Mouse (Mus musculus) midbrain, postnatal 0 days (tissue): ENCODE results near the gene Scn10a. TPM values are rescaled to one million over a fixed set of nuclear protein-coding genes. Genes with fewer than 3 reads are reported as not detected.

Source experiments
- ATAC-seq: fragments of 200-750 bp; cut with Nextera tagmentation; 2 replicates; pipeline ENCODE4 v1.8.0; 2017; ENCODE audit warnings: moderate number of reproducible peaks, mild to moderate bottlenecking, moderate TSS enrichment, moderate library complexity; ENCODE audit not compliant: low FRiP score
- DNase-seq: peaks from one replicate; pipeline ENCODE4 v3.0.0-alpha.2; 2015; ENCODE audit warnings: low spot score
- H3K27ac ChIP-seq: fragments of 300-500 bp; sonication (generic); 2 replicates; pipeline ENCODE4 v1.5.1; 2014; ENCODE audit warnings: low read depth, mild to moderate bottlenecking, low read length, mixed read lengths
- H3K27me3 ChIP-seq: fragments of 300-500 bp; sonication (generic); 2 replicates; pipeline ENCODE4 v1.6.1; 2014; ENCODE audit warnings: low read length, control low read depth, mixed read lengths; ENCODE audit not compliant: insufficient read depth
- H3K36me3 ChIP-seq: fragments of 300-500 bp; sonication (generic); 2 replicates; pipeline ENCODE4 v1.6.1; 2014; ENCODE audit warnings: low read length, control low read depth, mixed read lengths; ENCODE audit not compliant: insufficient read depth
- H3K4me1 ChIP-seq: fragments of 300-500 bp; sonication (generic); 2 replicates; pipeline ENCODE4 v1.6.1; 2014; ENCODE audit warnings: mild to moderate bottlenecking, control low read depth, antibody characterized with exemption, low read length, mixed read lengths; ENCODE audit not compliant: insufficient read depth
- H3K4me2 ChIP-seq: fragments of 300-500 bp; sonication (generic); 2 replicates; pipeline ENCODE4 v1.6.1; 2014; ENCODE audit warnings: low read depth, mild to moderate bottlenecking, low read length, mixed read lengths; ENCODE audit not compliant: poor library complexity, severe bottlenecking
- H3K4me3 ChIP-seq: fragments of 300-500 bp; sonication (generic); 2 replicates; pipeline ENCODE4 v1.5.1; 2014; ENCODE audit warnings: low read depth, mild to moderate bottlenecking, low read length, moderate library complexity
- H3K9ac ChIP-seq: fragments of 300-500 bp; sonication (generic); replicated peaks from 2 replicates; pipeline ENCODE4 v1.6.1; 2014; ENCODE audit warnings: mild to moderate bottlenecking, low read length, moderate library complexity, mixed read lengths; ENCODE audit not compliant: poor library complexity, severe bottlenecking
- H3K9me3 ChIP-seq: fragments of 300-500 bp; sonication (generic); 2 replicates; pipeline ENCODE4 v1.6.1; 2016; ENCODE audit warnings: low read length, control low read depth
- CTCF ChIP-seq: IDR thresholded peaks from 2 replicates; pipeline ENCODE4 v1.5.1; 2016; ENCODE audit warnings: antibody characterized with exemption, mild to moderate bottlenecking
- WGBS: fragments of 180-500 bp; shearing (Covaris S2); extraction: QIAGEN DNeasy Blood & Tissue Kit; methylation state at CpG from one replicate; pipeline ENCODE4 v1.1.7; 2014; 5-methylcytosine and 5-hydroxymethylcytosine counted together
- polyA plus RNA-seq: library from polyadenylated mRNA; unstranded; fragments of >200 nt; fragmentation: Nextera tagmentation; extraction: Ambion mirVana; gene quantifications from 2 replicates; pipeline ENCODE4 v1.2.1, GENCODE M21; 2015
- total RNA-seq: library from RNA; depleted of rRNA; stranded (reverse); fragments of >200 nt; gene quantifications from 2 replicates; pipeline ENCODE4 v1.2.3, GENCODE M21; 2014

Gene Scn10a
- total and polyA plus RNA-seq, 2 experiments from 2014 or later, result not detected

GRCm38 (mm10) chr9:119706700-119707099 is 12.4 kb downstream of the Scn10a start:
- Histone ChIP-seq H3K27ac (no peak overlapping the region), H3K27me3 (no peaks in the 10 kb centered on the region), H3K36me3 (no peaks in the 10 kb centered on the region), H3K4me3 (no peak overlapping the region), H3K9me3 (no peaks in the 10 kb centered on the region), H3K4me1 (no peaks in the 10 kb centered on the region), H3K9ac (no peak overlapping the region), H3K4me2 (no peak overlapping the region)
- no peak for TF ChIP-seq CTCF
- ATAC-seq (no peak), DNase-seq (peak; percentile 47)
- WGBS, result 15% methylated on average over 6 of the region's 6 CpGs

- Histone ChIP-seq H3K27me3 (no peaks in the 10 kb centered on the region), H3K27ac (no peak overlapping the region), H3K4me2 (no peak overlapping the region), H3K9ac (no peak overlapping the region), H3K4me1 (no peaks in the 10 kb centered on the region), H3K9me3 (no peaks in the 10 kb centered on the region), H3K4me3 (no peak overlapping the region), H3K36me3 (no peaks in the 10 kb centered on the region)
- WGBS, result 76% methylated on average over 7 of the region's 7 CpGs
- no peak for ATAC-seq
- no peak for TF ChIP-seq CTCF
- no peak for DNase-seq
Observed at GRCm38 (mm10) chr9:119691505-119691904, 27.6 kb downstream of the Scn10a start.

- no peaks in the 10 kb centered on the region for H3K36me3 ChIP-seq
- no peaks in the 10 kb centered on the region for H3K27me3 ChIP-seq
- no peak for DNase-seq
- TF ChIP-seq CTCF, result no peak
- no peak overlapping the region for H3K4me2 ChIP-seq
- H3K9me3 ChIP-seq, result no peaks in the 10 kb centered on the region
- H3K4me3 ChIP-seq, result no peak overlapping the region
- no peak overlapping the region for H3K27ac ChIP-seq
- ATAC-seq, result no peak
- H3K9ac ChIP-seq, result no peak overlapping the region
- H3K4me1 ChIP-seq, result no peaks in the 10 kb centered on the region
- 74% methylated on average over 8 of the region's 8 CpGs for WGBS
Observed at GRCm38 (mm10) chr9:119691001-119691400, 28.1 kb downstream of the Scn10a start.

DNA sequence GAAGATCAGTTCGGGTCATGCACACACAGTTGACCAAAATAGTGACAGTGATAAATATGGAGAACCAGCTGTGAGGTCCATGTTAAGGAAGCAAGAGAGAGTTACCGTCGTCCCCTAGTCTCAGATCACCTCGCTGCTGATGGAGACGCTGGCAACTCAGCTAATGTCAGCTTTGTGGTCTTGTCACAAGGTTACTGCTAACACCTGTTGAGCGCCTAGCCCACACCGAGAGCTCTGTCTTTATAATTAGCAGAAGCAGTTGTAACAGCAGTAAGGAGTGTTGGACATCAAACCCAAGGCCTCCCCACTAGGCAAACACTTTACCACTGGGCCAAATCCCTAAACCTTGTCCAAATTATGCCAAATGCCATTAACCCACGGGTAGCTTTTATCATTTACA is 31.2 kb downstream of the Scn10a start:
- Histone ChIP-seq H3K4me1 (no peaks in the 10 kb centered on the region), H3K4me2 (no peak overlapping the region), H3K27ac (no peak overlapping the region), H3K9ac (no peak overlapping the region), H3K27me3 (no peaks in the 10 kb centered on the region), H3K36me3 (no peaks in the 10 kb centered on the region), H3K9me3 (no peaks in the 10 kb centered on the region), H3K4me3 (no peak overlapping the region)
- no peak for DNase-seq
- 75% methylated on average over 8 of the region's 8 CpGs for WGBS
- no peak for ATAC-seq
- TF ChIP-seq CTCF, result no peak

DNA sequence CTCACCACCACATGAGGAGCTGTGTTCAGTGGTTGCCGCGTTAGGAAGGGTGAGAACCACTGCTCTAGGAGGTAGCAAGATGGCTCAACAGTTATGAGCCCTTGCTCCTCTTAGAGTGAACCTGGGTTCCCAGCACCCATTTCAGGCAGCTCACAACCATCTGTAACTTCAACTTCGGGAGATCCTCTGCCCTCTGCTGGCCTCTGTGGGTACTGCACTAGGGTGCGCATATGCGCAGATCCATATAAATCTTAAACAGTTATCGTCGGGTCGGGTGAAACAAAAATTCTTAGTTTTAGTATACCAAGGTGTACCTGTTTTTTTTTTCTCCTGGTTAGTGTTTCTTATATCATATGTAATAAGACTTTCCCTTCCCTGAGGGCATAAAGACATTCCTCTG is 32.9 kb downstream of the Scn10a start:
- Histone ChIP-seq H3K4me2 (no peak overlapping the region), H3K9me3 (no peaks in the 10 kb centered on the region), H3K4me1 (no peaks in the 10 kb centered on the region), H3K4me3 (no peak overlapping the region), H3K36me3 (no peaks in the 10 kb centered on the region), H3K27me3 (no peaks in the 10 kb centered on the region), H3K27ac (no peak overlapping the region), H3K9ac (no peak overlapping the region)
- TF ChIP-seq CTCF, result peak; percentile 28; the same call in 1 of the 2 replicates
- ATAC-seq, result no peak
- WGBS, result 95% methylated on average over 8 of the region's 8 CpGs
- DNase-seq, result no peak

DNA sequence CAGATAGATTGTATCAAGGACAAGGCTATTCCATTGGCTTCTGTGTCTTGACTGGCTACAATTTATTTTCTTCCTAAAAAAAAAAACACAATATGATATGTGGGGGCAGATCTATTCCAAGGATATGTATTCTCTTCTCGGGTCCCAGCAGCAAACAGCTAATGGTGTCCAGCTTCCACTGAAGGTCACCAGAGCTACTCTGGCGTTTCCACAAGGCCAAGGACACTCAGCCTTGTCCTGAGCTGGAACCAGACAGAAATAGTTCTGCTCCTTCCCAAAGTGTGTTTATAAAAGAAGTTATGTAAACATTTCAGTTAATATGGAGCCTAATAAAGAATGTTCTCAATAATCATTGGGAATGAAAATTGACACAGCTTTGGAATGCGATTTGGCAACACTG is 38.2 kb downstream of the Scn10a start:
- Histone ChIP-seq H3K4me1 (no peaks in the 10 kb centered on the region), H3K9me3 (no peaks in the 10 kb centered on the region), H3K27me3 (no peaks in the 10 kb centered on the region), H3K4me3 (no peak overlapping the region), H3K9ac (no peak overlapping the region), H3K36me3 (no peaks in the 10 kb centered on the region), H3K27ac (no peak overlapping the region), H3K4me2 (no peak overlapping the region)
- no peak for DNase-seq
- no peak for TF ChIP-seq CTCF
- WGBS, result 84% methylated on average over 3 of the region's 3 CpGs
- ATAC-seq, result no peak
